Mouse (Mus musculus): Measurements from ENCODE around the gene Kremen2. TPM values are rescaled to one million over a fixed set of nuclear protein-coding genes. Genes with fewer than 3 reads are reported as not detected.
"Not testable (repeated sequence)": the region's sequence is repeated elsewhere in the genome, so short reads cannot be mapped to it uniquely, and the experiment has no call there.

Gene Kremen2
- total RNA-seq (2021) = not detected

DNA sequence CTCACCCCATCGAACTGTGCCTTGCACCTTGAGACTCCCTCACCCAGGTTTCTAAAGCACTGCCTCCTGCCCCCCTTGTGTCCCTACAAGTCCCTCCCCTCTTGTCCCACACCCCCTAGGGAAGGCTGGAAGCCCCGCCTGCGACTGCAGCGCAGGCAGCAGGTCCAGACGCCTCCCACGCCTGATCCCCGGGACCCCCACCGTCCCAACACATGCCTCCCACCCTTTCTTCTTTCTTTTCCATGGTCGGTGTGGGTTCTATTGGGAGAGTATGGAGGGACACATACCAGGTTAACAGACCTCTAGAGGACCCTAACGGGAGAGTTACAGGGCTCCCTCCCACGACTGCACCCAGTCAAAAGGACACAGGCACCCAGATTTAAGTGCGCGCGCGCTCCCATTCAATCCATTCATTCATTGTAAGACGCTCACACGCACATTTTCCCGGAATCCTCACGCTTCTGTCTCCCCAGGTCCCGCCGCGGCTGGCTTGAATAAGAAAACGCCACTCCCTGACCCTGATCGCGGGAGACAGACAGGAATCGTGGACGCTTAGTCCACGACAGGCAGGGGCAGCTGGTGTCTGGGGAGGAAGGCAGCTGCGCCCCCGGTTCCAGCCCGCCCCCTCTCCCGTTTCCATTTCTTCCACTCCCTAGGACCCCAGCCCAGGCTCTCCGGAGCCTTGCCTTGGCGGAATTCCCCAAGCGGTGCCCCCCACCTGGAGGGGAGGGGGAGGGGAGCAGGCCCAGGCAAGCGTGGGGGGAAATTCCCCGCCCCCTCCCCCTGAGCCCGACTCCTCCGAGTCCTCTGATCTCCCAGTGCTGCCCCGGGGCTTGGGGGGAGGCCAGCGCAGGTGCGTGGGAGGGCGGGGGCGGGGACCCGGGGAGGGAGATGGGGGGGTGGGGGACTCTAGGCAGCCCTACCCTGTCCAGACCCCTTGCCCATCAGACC is at the start of gene Kremen2:
TSS of gene Kremen2 (minus strand) at position 533 of the 951 bp plus-strand sequence.
- no peak for DNase-seq

DNA sequence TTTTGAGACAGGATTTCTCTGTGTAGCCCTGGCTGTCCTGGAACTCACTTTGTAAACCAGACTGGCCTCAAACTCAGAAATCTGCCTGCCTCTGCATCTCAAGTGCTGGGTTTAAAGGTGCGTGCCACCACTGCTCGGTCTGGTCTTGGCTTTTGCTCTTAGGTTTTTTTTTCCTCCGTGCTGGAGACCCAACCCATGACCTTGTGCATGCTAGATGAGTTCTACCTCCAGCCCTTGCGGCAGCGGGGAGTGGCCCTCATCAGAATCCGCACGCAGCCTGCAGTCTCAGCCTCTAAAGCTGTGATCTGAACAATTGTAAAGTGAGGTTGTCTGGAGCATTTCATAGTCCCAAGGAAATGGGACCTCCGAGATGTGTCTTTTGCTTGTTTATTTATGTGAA is 49.7 kb upstream of the Kremen2 start:
- no peak for DNase-seq

DNA sequence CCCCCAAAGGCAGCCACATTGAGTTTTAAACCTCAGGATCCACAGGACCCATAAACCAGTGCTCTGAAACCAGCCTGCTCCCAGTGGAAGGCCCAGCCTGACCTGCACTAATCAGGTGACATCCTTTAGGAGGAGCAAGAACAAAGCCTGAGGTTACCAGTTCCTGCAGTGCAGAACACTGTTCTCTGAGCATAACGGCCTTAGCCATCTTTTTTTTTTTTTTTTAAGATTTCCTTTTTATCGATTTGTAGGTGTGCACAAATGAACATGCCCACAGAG is 45.4 kb upstream of the Kremen2 start:
- DNase-seq = no peak

DNA sequence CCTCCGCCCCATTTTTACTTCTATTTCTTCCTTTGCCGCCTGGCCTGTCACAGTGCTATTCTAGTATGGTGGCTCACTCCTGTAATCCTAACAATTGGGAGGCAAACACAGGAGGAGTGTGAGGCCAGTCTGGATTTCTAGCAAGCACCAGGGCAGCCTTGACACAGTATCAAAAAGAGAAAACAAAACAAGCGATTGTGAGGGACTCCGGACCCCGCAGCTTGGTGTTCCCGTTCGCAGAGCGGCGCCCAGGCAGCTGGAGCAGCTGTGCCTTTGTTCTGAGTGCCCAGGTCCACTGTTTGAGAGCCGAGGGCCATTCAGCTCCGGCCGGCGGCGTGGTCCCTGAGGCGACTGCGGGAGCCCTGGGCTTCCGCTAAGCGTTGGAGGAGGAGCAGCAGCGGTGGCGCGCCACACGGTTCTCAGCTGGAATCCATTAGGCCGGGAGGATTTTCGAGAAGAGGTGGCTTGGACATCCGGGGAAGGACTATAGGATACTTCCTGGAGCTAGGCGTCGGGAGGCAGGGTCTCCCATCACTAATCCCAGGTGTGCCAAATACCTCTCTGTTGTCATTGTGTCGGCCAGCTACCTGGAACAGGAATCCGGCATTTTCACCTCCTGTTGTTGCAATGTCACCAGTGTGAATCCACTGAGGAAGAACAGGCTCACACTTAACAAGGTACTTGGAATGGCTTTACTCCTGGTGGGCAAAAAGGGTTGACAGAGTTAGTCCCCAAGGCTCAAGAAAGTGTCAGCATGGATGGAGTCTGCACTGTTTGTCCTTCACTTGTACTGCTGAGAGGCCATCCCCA is 44.8 kb upstream of the Kremen2 start, which contains the start of gene Srrm2:
TSS of gene Srrm2 (plus strand) at position 264 of the 810 bp plus-strand sequence.
- peak; percentile 72 for DNase-seq

DNA sequence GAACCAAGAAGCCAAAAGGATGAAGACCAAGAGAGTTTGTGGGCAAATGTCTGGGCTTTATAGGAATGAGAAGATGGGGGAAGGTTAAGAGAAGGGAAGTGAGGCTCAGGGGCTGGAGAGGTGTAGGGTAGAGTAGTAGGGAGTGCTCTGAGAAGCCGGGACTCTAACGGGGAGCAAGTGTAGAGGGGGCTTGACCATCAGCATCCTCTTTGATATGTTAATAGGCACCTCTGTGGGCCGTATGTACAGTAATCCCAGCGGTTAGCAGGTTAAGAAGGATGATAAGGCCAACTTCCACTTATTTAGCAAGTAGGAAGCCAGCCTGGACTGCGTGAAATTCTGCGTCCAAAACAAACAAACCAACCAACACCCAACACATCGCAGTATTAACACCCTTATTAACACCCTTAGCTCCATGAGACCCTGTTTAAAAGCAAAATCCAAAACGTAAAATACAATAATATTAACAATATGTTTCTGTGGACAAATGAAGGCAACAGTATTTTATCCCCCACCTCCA is 44.2 kb upstream of the Kremen2 start:
- no peak for DNase-seq

DNA sequence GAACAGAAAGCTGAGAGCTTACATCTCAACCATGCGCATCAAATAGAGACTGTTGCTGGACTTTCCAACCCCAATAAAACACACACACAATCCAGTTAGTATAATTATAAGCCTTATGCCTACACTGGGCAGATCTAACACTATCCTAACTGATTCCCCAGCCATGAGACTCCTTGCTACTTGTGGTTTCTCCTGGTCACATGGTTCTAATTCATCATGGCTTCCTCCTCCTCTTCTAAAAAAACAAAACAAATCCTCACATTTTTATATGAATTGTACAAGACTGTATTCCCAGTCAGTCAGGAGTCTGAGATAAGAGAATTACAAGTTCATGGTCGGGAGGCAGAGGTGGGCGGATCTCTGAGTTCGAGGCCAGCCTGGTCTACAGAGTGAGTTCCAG is 43.3 kb upstream of the Kremen2 start:
- no peak for DNase-seq

DNA sequence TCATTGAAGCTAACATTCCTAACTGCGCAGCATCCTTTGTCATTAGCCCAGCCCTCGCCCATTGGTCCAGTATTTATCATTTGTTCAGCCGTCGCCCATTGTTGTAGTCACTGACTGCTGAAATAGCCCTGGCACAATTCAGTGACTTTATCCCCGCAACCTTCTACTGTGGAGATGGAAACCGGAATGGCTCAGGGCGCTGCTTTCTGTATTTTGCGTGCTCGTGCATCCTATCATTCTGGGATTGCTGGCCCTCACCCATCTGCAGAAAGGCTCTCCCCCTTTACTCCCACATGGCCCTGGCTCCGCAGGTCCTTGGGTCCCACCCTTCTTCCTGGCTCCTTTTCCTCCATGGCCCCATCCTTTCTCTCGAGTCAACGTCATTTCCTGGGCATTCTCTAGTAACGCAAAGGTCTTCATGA is 40.9 kb upstream of the Kremen2 start:
- no peak for DNase-seq

DNA sequence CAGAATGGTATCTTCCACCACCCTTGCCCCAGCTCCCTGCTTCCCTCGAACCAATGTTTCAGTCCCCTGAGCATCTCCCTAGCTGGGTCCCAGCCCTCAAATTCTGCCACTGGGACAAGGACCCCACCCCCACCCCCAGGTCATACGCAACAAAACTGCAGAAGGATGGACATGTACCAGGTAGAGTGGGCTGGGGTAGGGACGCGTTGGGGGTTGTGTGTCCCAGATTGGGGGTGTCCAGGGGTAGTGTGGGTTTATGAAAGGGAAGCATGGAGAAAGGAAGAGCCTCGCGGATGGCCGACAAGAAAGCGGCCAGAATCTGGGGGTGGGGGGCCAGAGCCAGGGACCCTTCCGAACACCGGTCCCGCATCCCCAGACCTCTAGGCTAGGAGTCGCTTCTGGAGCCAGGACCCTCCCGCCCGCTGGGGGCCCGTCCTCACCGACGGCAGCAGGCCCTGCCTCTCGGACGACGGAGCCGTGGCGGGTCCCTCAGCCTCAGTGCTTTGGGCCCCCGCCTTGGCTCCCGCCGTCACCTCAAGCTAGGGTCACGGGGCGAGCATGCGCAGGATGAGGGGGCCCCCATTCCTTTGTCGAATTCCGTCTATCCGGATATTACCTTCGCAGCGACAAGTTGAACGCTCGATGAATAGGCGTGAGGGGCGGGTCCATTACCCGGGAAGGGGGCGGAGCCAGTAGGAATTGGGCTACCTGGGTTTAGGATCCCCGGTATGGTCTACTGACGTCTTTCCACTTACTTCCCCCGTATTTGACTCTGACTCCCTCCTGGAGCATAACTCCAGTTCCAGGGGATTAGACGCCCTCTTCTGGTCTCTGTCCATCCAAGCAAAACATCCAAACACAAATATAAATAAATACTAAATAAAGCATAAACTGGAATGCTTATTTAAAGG is 40.2 kb upstream of the Kremen2 start, which contains the start of gene Flywch2:
TSS of gene Flywch2 (minus strand) at position 521 of the 911 bp plus-strand sequence.
- DNase-seq = peak; percentile 71

DNA sequence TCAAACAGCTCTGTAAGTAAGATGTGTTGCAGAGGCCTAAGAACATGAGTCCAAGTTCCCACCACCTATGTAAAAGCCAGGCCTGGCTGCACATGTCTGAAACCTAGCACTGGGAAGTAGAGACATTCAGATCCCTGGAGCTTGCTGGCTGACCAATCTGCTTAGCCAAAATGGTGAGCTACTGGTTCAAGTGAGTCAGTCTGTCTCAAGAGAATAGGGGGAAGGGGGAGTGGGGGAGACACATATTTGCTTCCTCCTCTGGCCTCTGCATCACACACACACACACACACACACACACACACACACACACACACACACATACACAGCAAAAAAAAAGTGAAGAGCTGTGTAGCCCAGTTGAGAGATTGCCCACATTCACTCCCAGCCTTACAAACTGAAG is 37.7 kb upstream of the Kremen2 start:
- no peak for DNase-seq

DNA sequence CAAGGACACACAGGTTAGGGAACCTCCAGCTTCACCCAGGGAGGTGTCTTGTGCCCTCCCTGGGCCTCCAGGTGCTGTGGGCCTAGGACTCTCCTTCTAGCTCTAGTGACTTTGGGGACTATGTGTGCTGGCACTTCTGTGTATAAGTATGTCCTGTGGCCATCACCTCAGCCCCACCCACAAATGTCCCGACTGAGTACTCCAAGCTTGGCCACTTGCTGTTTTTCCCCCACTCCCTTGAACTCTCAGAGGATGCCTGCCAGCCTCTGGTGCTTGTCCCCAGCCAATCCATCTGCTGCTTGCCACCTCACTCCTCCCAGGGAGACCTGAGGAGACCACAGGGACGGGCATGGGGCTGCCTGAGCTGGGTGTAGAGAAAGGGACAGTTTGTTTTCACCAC is 32.8 kb upstream of the Kremen2 start:
- no peak for DNase-seq

DNA sequence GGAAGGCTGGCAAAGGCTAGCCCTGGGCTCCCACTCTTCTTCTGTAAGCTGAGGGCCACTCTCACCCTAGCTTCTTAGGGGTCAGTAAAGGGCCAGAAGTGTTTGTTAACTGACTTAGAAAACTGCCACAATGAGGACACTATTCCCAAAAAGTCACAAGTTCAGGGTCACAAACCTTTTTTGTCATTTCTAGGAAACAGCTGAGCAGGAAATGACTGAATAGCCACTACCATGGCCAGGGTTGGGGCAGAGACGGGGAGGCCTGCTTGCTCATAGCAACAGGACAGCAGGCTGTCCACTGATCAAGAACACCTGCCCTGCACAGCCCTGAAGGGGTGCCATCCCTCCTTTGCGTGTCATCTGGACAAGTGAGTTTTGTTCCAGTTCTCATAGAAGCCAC is 31.5 kb upstream of the Kremen2 start:
- no peak for DNase-seq

DNA sequence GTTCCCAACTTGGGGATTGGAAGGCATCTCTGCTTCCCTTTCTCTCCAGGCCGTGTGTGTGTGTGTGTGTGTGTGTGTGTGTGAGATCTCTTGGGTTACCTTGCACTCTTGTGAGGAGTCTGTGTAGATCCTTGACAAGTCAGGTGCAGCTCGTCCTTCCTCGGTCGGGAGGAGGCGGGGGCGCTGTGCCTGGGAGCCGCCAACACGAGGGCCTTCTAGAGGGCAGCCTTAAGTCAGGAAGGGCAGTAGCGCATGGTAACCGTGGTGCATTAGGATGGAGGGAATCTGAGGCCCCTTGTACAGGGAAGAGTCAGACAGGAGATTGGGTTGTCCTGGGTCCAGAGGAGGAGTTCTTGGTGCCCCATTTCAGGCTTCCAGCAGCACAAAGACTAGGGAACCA is 30.6 kb upstream of the Kremen2 start:
- DNase-seq = no peak

DNA sequence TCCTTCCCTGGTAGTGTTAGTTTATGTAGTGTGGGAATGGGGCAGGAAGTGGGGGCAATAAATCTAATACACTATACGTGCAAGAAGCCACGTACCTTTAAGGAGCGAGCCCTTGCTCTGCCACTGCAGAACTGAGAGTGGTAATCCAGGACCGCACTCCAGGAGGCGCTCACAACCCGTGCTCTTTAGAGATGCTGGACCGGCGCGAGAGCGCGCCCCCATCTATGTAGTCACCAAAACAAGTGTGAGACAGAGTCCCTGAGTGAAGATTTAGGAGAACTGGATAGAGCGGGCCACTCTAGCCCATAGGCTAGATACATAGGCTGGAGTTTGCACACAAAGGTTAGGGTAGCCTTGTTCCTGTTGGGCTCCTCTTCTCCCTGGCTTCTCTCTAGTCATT is 28.5 kb upstream of the Kremen2 start:
- peak; percentile 89 for DNase-seq

DNA sequence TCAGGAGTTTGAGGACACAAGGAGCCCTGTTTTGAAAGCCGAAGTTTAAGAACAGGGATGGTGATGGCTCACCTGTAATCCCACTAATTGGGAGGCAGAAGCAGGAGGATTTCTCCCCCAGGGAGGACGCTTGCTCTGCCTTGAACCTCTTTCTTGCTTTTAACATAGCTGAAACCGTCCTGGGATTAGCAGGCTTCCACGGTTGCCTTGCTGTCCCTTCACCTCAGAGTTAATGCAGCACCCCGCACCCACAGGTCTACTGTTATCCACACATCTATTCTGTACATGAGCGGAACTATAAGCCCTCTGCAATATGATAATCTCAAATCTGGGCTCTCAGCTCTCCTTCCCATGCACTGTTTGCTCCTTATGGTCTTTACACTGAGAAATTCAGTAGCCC is 28.0 kb upstream of the Kremen2 start:
- DNase-seq = no peak

DNA sequence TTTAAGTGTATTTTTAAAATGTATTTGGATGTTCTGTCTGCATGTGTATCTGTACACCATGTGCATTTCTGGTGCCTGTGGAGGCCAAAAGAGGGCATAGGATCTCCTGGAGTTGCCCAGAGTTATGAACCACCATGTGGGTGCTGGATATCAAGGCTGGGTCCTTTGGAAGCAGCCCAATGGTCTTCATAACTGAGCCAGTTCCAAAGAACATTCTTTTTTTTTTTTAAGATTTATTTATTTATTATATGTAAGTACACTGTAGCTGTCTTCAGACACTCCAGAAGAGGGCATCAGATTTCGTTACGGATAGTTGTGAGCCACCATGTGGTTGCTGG is 26.6 kb upstream of the Kremen2 start:
- not testable (repeated sequence) for DNase-seq

DNA sequence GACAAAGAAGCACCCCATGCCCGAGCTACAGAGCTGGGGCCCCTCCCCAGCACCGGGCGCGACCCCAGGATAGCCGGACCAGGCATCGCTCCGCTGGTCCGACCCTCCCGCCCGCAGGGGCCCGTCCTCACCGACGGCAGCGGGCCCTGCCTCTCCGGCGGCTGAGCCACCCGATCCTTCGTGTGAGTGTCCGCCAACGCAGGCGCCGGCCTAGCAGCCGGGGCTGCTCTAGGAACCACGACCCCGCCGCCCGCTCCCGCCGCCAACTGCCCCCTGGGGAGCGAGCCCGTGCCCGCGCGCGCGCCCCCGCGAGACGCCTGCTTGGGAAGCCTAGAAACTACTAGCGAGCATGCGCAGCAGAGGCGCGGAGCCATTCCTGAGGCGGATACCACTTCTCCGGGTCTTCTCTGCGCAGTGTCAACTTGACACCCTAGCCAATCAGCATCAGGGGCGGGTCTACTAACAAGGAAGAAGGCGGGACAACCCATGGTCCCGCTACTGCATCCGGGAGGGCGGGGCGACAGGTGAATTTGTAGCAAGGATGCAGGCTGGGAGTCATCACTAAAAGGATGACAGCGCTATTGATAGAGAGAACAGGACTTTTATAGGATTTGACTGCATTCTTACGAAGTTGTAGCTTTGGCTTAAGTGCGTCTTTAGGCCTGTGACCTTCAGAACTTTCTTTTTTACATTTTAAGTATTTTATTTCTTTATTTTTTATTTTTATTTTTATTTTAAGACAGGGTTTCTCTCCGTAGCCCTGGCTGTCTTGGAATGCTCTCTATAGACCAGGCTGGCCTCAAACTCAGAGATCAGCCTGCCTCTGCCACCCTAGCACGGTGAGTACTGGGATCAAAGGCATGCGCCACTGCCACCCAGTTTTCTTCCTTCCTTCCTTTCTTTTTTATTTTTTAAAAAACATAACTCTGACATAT is 25.9 kb upstream of the Kremen2 start, which contains the start of gene Flywch1:
TSS of gene Flywch1 (minus strand) at position 319 of the 935 bp plus-strand sequence.
- DNase-seq = peak; percentile 98

DNA sequence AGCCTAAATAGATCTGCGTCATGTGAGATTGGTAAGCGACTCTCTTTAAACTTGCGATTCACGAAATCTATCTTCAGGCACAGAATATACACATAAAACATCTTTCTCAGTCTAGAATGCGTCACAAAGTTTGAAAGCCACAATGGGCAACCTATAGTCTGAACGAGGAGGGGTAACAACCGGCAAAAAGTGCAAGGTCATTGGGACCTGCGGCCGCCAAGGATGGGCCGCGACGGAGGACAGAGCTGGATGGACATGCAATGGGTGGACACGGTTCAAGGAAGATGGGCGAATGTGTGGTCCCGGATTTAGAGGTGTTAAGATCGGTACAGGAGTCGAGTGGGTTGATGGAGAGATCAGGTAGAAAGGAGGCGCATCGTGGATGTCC is 25.3 kb upstream of the Kremen2 start:
- DNase-seq = no peak

DNA sequence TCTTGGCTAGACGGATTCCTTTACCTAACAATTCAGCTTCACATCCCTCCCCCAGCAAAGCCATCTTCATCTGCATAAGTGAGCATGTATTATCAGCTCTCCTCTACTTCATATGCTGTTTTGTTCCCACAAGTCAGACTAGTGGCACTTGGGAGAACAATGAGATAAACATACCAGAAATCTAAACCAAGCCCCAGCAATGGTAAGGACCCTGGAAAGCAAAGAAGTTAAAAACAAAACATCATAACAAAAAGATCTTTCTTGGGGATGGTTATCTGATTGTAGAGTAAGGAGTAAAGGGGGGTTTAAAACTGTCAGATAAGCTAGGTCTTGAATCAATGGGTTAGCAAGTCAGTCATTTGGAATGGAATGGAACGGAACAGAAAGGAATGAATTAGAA is 24.9 kb upstream of the Kremen2 start:
- no peak for DNase-seq

DNA sequence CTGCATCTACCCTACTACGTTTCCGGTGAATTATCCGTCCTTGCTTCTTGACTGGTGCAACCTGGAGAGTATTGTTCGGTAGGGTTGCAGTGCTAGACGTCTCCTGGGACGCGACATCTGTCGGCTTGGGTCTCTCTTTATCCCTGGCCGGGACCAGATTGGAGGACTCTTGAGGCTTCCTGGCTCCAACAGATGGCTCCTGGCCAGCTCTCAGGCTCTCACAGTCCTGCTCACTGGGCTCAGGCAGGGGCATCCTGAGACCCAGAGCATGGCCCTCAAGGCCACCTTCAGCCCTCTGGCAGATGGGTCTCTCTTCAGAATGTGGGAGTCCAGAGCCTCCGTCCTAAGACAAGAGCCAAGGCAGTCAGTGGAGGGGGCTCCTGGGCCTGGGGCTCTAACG is 17.3 kb upstream of the Kremen2 start:
- no peak for DNase-seq

DNA sequence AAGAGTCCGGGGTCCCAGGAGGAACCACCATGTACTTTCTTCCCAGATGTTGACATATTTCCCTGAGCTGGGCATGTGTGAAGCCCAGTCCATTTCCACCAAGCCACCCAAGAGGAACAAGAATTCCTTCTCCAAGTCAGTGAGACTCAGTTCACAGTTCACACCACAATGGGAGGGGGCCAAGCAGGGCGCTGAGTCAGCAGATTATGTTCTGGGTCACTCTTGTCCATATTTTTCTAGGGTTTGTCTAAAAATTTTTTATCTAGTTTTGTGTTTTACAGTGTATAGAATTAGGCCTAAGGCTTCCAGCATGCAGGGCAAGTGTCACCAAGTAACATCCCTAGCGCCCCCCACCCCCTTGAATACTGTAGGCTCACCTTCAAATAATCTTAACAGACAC is 15.5 kb upstream of the Kremen2 start:
- no peak for DNase-seq

DNA sequence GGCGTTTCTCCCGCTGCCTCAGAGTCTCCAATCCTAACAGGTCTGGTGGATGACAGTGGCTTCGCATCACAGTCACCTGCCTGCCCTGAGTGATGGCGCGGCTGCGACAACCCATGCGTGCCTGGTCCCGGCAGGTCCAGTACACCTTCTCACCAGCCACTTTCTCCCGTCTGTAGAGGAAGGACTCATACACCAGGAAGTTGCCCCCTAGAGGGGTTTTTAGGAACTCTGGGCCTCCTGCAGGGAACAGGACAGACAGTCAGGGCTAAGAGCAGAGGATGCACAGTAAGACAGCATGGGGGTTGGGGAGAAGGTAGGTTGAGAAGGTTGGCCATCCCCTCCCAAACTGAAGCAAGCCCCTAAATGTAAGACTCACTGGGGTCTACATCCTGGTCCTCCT is 14.6 kb upstream of the Kremen2 start:
- no peak for DNase-seq

Data from heart, postnatal 4 days (tissue).